Mouse (Mus musculus): ENCODE measurements around the gene Stra6. TPM values are rescaled to one million over a fixed set of nuclear protein-coding genes. Genes with fewer than 3 reads are reported as not detected.

Gene Stra6
- total and polyA plus RNA-seq, 2 experiments = not detected

DNA sequence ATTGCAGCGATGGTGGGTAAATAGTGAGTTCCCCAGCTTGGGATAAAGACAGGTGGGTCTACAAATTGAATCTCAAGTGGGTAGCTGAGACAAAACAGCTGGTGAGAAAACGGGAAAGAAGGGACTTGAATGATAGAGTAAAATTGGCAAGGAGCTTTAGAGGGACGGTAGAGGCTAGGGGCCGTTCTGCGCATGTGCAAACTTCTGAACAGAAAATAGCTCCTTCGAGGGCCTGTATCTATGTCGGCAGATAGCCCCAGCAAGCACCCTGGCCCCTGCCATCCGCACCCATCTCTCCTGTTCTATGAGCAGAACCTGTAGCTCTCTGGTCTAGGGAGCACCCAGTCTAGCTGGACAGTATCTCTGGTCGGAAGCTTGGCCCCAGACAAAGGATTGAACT, 130.6 kb downstream of the Stra6 start:
- Histone ChIP-seq H3K27me3 (ENCODE audit: control insufficient read depth, insufficient read depth, low read length) (peaks cover 20% of the 10 kb centered on the region), H3K4me1 (ENCODE audit: control insufficient read depth, insufficient read depth, low read length) (no peaks in the 10 kb centered on the region), H3K79me2 (ENCODE audit: control insufficient read depth, insufficient read depth, low read length) (no peaks in the 10 kb centered on the region), H3K27ac (replicated peaks; ENCODE audit: insufficient read depth, low read depth, low read length) (no peak overlapping the region), H3K9ac (ENCODE audit: low read depth, low read length) (no peak overlapping the region), H3K36me3 (ENCODE audit: control insufficient read depth, insufficient read depth, low read length) (no peaks in the 10 kb centered on the region), H3K4me3 (ENCODE audit: insufficient read depth, low read depth, low read length) (no peak overlapping the region)
- 75% methylated on average over 9 of the region's 9 CpGs for WGBS
- DNase-seq (ENCODE audit: extremely low read depth, low read depth, low spot score) = no peak
- TF ChIP-seq POLR2A (IDR thresholded peaks at IDR 0.05; ENCODE audit: extremely low read depth, insufficient read depth, low read length) = no peak

DNA sequence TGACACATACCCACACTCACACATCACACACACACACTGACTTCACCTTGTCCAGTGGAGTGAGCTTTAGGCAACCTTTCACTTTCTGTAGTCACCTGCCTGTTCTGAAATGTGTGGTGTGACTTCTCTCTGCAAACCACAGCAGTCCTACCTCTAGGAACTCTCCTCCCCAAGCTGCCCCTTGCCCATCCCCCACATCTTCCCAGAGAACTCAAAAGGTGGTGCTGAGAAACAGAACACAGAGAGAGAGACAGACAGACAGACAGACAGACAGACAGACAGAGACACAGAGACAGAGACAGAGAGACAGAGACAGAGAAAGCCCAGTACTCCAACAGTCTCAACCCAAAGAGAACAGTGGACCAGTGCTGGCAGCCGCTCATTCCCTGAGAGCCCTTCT, 132.1 kb downstream of the Stra6 start:
- no peaks in the 10 kb centered on the region for H3K79me2 ChIP-seq (ENCODE audit: control insufficient read depth, insufficient read depth, low read length)
- no peak overlapping the region for H3K9ac ChIP-seq (ENCODE audit: low read depth, low read length)
- TF ChIP-seq POLR2A (IDR thresholded peaks at IDR 0.05; ENCODE audit: extremely low read depth, insufficient read depth, low read length) (no peak), CTCF (IDR thresholded peaks at IDR 0.05; ENCODE audit: low read depth, low read length) (no peak)
- no peak overlapping the region for H3K27ac ChIP-seq (replicated peaks; ENCODE audit: insufficient read depth, low read depth, low read length)
- no peak overlapping the region for H3K4me3 ChIP-seq (ENCODE audit: insufficient read depth, low read depth, low read length)
- no peaks in the 10 kb centered on the region for H3K4me1 ChIP-seq (ENCODE audit: control insufficient read depth, insufficient read depth, low read length)
- H3K27me3 ChIP-seq (ENCODE audit: control insufficient read depth, insufficient read depth, low read length) = peaks cover 26% of the 10 kb centered on the region
- WGBS = 19% methylated on average over 1 of the region's 1 CpGs
- H3K36me3 ChIP-seq (ENCODE audit: control insufficient read depth, insufficient read depth, low read length) = no peaks in the 10 kb centered on the region
- no peak for DNase-seq (ENCODE audit: extremely low read depth, low read depth, low spot score)

DNA sequence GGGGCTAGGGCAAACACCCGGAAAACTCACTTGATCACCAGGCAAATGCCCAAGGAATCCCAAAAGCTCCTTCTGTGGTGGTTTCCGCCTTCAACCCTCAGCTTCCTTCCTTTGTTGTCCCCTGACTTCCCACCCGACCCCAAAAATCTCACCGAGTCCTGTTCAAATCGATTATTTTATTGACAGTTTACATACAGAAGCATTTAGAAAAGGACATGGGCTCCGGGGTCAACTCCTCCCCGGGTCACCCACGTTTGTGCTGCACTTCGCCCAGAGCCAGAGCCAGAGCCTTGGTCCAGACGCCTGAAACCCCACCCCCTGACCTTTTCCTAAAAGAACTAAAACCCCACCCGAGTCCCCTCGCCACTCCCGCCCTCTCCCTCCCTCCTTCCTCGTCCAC, 132.6 kb downstream of the Stra6 start:
- Histone ChIP-seq H3K36me3 (ENCODE audit: control insufficient read depth, insufficient read depth, low read length) (no peaks in the 10 kb centered on the region), H3K9ac (ENCODE audit: low read depth, low read length) (no peak overlapping the region), H3K27ac (replicated peaks; ENCODE audit: insufficient read depth, low read depth, low read length) (no peak overlapping the region), H3K79me2 (ENCODE audit: control insufficient read depth, insufficient read depth, low read length) (no peaks in the 10 kb centered on the region), H3K4me1 (ENCODE audit: control insufficient read depth, insufficient read depth, low read length) (no peaks in the 10 kb centered on the region), H3K4me3 (ENCODE audit: insufficient read depth, low read depth, low read length) (no peak overlapping the region), H3K27me3 (ENCODE audit: control insufficient read depth, insufficient read depth, low read length) (peaks cover 26% of the 10 kb centered on the region)
- no peak for DNase-seq (ENCODE audit: extremely low read depth, low read depth, low spot score)
- WGBS = 6% methylated on average over 14 of the region's 14 CpGs
- no peak for TF ChIP-seq CTCF (IDR thresholded peaks at IDR 0.05; ENCODE audit: low read depth, low read length)
- no peak for TF ChIP-seq POLR2A (IDR thresholded peaks at IDR 0.05; ENCODE audit: extremely low read depth, insufficient read depth, low read length)

DNA sequence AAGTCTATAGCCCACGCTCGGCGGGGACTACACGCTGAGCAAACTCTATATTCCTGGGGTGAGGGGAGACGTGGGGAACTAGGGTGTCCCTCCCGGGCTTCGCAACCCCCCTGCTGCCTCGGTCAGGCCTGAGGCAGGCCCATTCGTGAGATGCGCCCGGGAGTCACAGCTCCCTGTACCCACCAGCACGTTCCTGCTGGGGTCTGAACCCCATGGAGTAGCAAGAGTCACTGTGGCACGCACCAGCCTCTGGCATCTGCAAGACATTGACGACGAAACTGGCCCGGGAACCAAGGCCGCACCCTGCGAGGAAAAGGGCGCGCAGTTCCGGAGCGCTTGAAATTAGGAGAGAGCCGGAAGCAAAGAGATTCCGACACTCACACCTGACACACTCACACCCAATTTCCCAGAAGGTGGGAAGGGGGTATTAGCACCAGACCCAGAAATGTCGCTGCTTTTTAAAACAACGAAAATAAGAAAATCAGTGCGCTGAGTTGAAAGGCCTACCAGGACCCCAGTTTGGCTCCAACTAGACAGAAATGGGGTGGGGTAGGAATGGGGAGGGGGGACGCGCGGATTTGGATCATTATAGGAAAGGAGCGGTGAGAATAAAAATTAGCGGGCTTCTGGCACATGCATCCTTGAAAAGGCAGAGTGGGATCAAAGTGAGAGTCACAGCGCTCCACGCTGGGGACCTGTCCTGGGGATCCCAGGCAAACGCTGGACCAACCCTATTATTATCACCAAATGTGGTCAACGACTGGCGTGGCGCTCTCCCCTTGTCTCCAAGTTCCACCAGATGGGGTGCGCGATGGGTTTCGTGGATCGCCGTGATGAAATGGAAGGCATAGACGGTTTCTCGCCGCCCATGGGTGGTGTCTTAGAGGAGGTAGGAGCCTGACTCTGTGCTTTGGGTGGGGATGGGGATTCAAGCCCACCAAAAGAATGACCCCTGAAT, 133.3 kb downstream of the Stra6 start:
- no peak overlapping the region for H3K9ac ChIP-seq (ENCODE audit: low read depth, low read length)
- H3K4me1 ChIP-seq (ENCODE audit: control insufficient read depth, insufficient read depth, low read length) = no peaks in the 10 kb centered on the region
- peaks cover 26% of the 10 kb centered on the region for H3K27me3 ChIP-seq (ENCODE audit: control insufficient read depth, insufficient read depth, low read length)
- TF ChIP-seq POLR2A (IDR thresholded peaks at IDR 0.05; ENCODE audit: extremely low read depth, insufficient read depth, low read length) (no peak), CTCF (IDR thresholded peaks at IDR 0.05; ENCODE audit: low read depth, low read length) (no peak)
- H3K36me3 ChIP-seq (ENCODE audit: control insufficient read depth, insufficient read depth, low read length) = no peaks in the 10 kb centered on the region
- H3K27ac ChIP-seq (replicated peaks; ENCODE audit: insufficient read depth, low read depth, low read length) = no peak overlapping the region
- no peak overlapping the region for H3K4me3 ChIP-seq (ENCODE audit: insufficient read depth, low read depth, low read length)
- no peaks in the 10 kb centered on the region for H3K79me2 ChIP-seq (ENCODE audit: control insufficient read depth, insufficient read depth, low read length)
- WGBS = 6% methylated on average over 46 of the region's 46 CpGs
- no peak for DNase-seq (ENCODE audit: extremely low read depth, low read depth, low spot score)

DNA sequence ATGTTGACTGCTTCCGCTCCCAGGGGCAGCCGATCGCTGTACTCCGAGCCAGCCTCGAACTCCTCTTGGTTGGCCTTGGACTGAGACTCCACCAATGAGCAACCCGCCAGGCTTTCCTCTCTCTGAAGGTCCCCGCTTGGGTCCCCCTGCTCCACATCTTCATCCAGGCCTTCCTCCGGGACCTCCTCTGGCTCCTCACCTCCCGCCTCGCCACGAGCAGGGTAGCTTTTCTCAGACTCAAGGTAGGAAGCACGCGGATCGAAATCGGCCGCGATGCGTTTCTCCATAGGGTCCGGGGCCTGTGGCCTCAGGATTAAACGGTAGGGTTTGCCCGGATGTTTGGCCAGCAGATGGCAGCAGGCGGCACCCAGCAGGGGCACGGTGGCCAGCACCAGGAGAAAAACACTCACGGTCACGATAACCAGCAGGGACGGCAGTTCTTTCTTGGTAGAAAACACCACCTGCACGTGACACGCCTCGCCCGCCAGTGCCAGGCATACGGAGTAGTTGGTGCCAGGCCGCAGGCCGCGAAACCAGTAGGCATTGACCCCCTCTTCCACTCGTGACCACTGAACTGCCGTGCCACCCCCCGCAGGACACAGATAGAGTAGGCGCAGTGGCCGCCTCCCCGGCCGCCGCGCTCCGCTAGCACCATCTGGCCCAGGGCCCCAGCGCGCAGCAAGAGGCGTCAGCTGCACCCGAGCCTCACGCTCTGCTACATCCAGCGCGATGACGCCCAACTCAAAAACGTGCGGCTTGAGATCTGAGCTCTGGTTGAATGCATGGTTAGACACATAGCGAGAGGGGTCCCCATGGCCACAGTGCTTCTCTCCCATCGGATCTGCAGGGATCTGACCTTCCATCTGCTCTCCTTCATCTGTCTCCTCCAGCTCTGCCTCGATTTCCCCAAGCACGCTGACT, 134.5 kb downstream of the Stra6 start:
- 4% methylated on average over 58 of the region's 58 CpGs for whole genome bisulfite sequencing
- Histone ChIP-seq H3K27ac (replicated peaks; ENCODE audit: insufficient read depth, low read depth, low read length) (no peak overlapping the region), H3K4me1 (ENCODE audit: control insufficient read depth, insufficient read depth, low read length) (no peaks in the 10 kb centered on the region), H3K36me3 (ENCODE audit: control insufficient read depth, insufficient read depth, low read length) (no peaks in the 10 kb centered on the region), H3K9ac (ENCODE audit: low read depth, low read length) (no peak overlapping the region), H3K79me2 (ENCODE audit: control insufficient read depth, insufficient read depth, low read length) (no peaks in the 10 kb centered on the region), H3K4me3 (ENCODE audit: insufficient read depth, low read depth, low read length) (no peak overlapping the region), H3K27me3 (ENCODE audit: control insufficient read depth, insufficient read depth, low read length) (peaks cover 33% of the 10 kb centered on the region)
- no peak for DNase-seq (ENCODE audit: extremely low read depth, low read depth, low spot score)
- TF ChIP-seq POLR2A (IDR thresholded peaks at IDR 0.05; ENCODE audit: extremely low read depth, insufficient read depth, low read length) (no peak), CTCF (IDR thresholded peaks at IDR 0.05; ENCODE audit: low read depth, low read length) (peak; percentile 80)

Measured in liver, adult 2 months (tissue).